Mouse (Mus musculus): Measurements from ENCODE around the gene Dctn3.

Gene Dctn3

DNA sequence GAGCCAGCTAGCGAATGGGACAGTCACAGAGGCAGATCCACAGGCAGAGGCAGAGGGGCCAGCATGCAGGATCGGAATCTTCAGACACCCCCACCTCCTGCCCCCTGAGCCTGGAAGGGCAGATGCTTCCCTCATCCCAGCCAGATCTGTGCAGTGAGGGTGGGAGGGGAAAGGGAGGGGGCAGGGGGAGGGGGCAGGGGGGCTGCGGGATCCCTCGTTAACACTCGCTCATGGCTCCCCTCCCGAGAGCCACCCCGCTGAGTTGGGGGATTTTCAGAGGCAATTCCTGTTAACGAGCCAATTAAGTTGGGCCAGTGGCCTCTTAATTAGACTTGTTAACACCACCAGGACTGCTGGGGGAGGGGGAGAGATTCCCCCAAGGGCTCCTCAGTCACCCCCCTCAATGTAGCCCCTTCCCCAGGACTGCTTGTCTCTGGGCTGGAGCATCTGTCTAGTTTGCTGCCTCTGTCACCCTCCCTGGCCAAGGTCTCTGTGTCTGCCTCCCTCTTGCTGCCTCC lies 50.9 kb downstream of the Dctn3 start:
- DNase-seq (ENCODE audit: low spot score in 2 of 2): no peak

DNA sequence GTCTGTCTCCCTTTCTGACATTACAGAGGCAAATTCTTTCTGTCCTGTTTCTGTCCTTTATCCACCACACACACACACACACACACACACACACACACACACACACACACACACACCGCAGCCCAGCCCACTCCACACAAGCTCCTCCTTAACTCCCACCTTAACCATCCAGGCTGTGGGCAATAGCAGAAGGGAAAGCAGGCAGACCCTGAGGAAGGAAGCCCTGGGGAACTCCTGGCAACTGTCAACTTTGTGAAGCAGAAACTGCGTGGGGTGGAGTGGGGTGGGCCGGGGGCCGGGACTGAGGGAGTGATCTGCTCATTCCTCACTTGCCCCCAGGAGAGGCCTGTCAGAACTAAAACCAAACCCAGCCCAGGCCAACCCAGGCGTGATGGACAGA lies 51.5 kb downstream of the Dctn3 start:
- no peak for DNase-seq (ENCODE audit: low spot score in 2 of 2)

GRCm38 (mm10) chr4:41670836-41671235 lies 52.1 kb downstream of the Dctn3 start:
- DNase-seq (ENCODE audit: low spot score in 2 of 2): no peak

DNA sequence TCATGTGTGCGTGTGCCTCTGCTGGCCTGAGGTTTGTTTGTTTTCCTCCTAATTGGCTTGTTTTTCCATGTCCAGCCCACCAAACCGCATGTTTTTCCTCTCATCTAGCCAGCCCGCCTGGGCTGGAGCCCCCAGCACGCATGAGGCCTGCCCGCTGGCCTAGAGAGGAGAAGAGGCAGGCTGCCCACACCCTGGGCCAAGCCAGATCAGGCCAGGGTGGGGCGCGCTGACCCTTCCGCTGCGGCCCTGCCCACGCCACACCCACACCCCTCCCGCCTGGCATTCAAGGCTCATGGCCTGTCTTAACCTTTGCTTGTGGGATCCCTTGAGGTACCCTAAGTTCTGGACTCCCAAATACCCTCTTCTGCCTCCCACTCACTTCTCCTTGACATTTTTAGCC lies 56.3 kb downstream of the Dctn3 start:
- DNase-seq (ENCODE audit: low spot score in 2 of 2): no peak

GRCm38 (mm10) chr4:41665009-41665675 lies 57.8 kb downstream of the Dctn3 start:
- no peak for DNase-seq (ENCODE audit: low spot score in 2 of 2)
